Mouse (Mus musculus): ENCODE results near the gene Olfr178.

The Olfr178 gene

GRCm38 (mm10) chr16:58891963-58892362, at the start of gene Olfr178:
Gene Olfr178, minus strand, starts transcription at chr16:58892063.
- DNase-seq (ENCODE audit: low read depth in 1 of 2, low spot score in 2 of 2): no peak

GRCm38 (mm10) chr16:58929292-58929691, 37.4 kb upstream of the Olfr178 start, which contains the start of gene Olfr180:
Gene Olfr180, minus strand, starts transcription at chr16:58929392.
- DNase-seq (ENCODE audit: low read depth in 1 of 2, low spot score in 2 of 2): no peak

GRCm38 (mm10) chr16:58928655-58929054, 36.8 kb upstream of the Olfr178 start, which contains the start of gene Olfr181:
Gene Olfr181, minus strand, starts transcription at chr16:58928755.
- no peak for DNase-seq (ENCODE audit: low read depth in 1 of 2, low spot score in 2 of 2)

- no peak for DNase-seq (ENCODE audit: low read depth in 1 of 2, low spot score in 2 of 2)
Observed at GRCm38 (mm10) chr16:58884416-58884815, 7.4 kb downstream of the Olfr178 start.

GRCm38 (mm10) chr16:58874668-58875067, 17.2 kb downstream of the Olfr178 start, which contains the start of gene Olfr177:
Gene Olfr177, minus strand, starts transcription at chr16:58874768.
- DNase-seq (ENCODE audit: low read depth in 1 of 2, low spot score in 2 of 2): no peak

- no peak for DNase-seq (ENCODE audit: low read depth in 1 of 2, low spot score in 2 of 2)
Observed at GRCm38 (mm10) chr16:58861479-58861878, 30.4 kb downstream of the Olfr178 start.

- no peak for DNase-seq (ENCODE audit: low read depth in 1 of 2, low spot score in 2 of 2)
Observed at GRCm38 (mm10) chr16:58860032-58860737, 31.7 kb downstream of the Olfr178 start.

All from monocyte, adult 2 months (primary cell).